Mouse (Mus musculus): ENCODE measurements around the gene Frat2.
A peak's percentile ranks its signal among the peaks of the same experiment; 100 is the strongest.
"Not testable (repeated sequence)": the region's sequence is repeated elsewhere in the genome, so short reads cannot be mapped to it uniquely, and the experiment has no call there.

The Frat2 gene

DNA sequence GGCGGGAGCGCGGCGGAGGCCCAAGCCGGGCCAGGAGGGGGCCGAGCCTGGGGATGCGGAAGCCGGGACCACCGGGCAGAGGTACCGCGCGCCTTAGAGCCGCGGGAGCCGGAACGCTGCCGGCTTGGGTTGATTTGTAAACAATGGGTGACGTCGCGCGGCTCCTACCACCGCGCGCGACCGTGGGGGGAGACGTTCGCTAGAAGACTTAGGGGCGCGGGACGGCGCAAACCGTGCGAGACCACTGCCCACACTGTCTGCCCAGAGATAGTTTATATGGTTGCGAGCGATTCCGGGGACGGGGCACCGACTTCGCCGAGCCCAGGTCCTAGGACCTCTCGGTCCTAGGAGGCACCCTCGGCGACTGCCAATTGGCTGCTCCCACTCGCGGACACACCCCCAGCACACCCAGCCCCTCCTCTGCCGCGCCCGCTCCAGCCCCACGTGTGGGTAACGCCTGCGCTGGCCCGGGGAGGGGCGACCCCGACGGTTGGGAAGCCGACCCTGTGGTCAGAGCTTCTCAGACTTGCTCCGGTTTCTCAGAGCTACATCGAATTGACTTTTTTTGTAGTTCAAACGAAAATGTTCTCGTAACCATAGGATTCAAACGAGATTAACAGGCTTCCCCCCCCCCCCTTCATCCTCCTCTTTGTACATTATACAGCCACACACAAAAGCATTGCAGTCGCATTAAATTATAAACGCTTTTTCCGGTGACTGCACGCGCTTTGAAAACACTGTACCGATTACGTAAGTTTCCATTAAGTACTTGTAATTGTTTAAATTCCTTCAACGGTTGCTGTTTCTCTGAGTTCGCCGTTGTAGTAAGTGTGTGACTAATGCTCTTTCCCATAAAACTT is at the start of gene Frat2:
Gene Frat2, minus strand, starts transcription at position 141 of the 860 bp plus-strand sequence.
- DNase-seq (ENCODE audit: low spot score), result peak; percentile 81

DNA sequence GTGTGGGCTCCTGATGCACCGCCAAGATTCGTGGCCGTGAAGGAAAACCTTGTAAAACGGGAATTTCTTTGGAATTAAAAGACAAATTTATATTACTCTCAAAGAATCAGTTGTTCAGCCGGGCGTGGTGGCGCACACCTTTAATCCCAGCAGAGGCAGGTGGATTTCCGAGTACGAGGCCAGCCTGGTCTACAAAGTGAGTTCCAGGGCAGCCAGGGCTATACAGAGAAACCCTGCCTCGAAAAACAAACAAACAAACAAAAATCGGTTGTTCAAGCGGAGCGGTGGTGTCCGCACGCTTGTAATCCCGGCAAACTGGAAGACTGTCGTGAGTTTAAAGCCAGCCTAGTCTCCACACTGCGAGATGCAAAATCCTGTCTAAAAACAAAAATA is 48.4 kb upstream of the Frat2 start:
- DNase-seq (ENCODE audit: low spot score), result no peak

DNA sequence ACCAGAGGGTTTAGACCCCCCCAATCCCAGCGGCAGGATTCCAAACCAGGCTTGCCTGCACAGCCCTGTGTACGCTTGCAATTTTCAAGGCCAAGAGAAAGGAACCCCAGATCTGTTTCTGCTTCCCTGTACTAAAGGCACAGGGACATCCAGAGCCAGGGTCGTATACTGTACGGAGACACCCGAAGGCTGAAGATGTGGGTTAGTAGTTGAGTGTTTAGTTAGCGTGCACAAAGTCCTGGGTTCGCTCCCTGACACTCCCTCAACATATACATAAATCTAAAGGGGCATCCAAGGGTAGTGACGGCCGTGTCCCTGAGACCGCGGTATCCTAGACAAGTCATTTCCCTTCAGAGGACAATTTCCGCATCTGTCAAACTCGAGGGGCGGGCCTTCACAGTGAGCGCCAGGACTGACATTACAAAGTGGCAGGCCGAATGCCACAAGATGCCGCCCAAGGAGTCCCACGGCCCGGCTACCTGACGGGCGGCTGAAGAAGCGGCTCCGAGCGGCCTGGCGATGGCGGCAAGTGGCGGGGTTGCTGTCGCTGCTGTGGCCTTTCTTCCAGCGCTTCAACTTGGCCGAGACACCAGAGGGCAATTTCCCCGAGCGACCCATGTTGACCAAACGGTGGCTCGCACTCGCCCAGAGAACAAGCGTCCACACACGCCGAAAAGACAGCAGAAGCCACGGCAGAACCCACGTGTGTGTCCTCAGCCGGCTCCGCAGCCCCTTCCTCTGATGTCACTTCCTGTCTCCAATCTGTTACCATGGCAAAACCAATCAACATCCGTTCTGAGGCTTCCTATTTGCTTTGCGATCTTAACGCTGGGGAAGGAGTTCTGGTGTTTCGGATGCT is 47.8 kb upstream of the Frat2 start, which contains the start of gene Rrp12:
Gene Rrp12, minus strand, starts transcription at position 714 of the 859 bp plus-strand sequence.
- DNase-seq (ENCODE audit: low spot score), result peak; percentile 72

DNA sequence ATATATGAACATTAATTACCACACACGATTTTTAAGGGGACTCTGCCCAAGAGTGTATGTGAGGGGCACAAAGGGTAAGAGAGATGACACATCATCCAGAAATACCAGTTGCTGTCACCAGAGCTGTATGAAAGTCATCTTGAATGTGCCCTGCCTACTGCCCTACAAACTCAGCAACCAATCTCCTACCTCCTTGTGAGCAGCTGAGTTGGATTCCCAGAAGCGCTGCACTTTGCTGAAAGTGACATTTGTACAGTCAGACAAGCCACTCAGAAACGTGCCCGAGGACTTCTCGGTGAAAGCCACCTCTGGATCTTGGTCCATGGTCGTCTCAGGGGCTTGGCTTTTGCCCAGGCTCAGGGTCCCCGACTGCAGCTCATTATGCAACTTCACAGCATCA is 47.0 kb upstream of the Frat2 start:
- no peak for DNase-seq (ENCODE audit: low spot score)

DNA sequence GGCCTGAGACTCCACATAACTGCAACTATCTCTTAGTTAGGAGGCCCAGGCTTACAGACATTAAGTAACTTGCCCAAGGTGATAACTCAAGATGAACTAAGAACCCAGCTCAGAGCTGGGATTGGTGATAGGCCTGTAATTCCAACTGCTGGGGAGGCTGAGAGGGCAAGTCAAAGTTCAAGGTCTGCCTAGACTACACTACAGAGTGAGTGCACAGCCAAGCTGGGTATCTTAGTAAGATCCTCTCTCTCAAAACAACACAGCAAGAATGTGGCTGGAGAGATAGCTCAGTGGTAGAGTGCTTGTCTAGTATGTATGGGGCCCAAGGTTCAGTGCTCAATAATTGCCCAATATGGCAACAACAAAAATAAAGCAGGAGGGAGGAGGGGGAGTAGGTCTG is 40.3 kb upstream of the Frat2 start:
- no peak for DNase-seq (ENCODE audit: low spot score)

DNA sequence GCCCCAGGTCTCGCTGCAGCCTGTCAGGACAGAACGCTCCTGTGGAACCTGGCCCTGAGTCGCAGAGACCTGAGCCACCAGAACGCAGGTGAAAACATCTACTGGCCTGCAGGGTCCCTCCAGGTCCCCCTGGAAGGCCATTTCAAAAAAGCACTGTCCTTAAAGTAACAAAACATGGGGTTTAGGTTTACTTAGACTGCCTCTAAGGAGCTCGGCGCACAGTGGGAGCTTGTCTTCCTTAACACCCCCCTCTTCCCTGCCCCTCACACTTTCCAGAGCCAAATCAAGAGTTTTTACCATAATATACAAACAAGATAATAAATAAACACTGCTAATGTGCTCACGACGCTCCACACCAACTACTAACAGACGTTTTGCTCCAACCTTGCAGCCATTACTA is 36.0 kb upstream of the Frat2 start:
- no peak for DNase-seq (ENCODE audit: low spot score)

DNA sequence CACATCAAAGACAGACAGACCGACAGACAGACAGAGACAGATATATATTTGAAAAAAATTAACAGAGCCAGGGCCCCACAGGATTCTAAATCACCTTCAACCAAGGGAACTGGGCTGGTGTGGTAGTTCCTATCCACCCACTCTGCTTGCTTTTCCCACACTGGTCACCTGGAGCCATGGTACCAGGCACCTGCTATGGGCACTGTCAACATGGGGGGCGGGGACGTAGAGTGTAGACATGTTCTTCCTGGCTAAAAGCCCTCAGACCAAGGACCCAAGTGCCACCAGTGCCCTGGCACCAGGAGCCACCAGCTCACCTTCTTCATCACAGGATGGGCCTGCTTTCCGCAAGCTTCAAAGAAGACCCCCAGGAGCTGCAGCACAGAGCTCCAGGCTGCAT is 33.9 kb upstream of the Frat2 start:
- DNase-seq (ENCODE audit: low spot score), result no peak

DNA sequence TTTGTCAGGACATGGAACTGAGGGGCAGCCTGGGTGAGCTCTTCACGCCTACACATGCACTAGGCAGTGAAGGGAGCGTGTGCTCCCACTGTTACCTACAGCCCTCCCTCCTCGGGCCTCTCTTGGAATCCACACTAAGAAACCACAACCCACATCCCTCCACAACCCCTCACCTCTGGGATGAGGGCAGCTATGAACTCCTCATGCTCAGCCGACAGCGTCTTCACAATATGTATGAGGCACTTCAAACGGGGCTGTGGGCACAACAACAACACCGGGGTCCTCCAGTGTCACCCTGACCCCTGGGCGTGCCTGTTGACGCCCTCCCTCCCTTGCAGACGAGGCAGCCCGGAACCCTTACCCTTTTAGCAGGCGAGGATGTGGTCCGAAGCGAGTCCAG is 26.4 kb upstream of the Frat2 start:
- no peak for DNase-seq (ENCODE audit: low spot score)

DNA sequence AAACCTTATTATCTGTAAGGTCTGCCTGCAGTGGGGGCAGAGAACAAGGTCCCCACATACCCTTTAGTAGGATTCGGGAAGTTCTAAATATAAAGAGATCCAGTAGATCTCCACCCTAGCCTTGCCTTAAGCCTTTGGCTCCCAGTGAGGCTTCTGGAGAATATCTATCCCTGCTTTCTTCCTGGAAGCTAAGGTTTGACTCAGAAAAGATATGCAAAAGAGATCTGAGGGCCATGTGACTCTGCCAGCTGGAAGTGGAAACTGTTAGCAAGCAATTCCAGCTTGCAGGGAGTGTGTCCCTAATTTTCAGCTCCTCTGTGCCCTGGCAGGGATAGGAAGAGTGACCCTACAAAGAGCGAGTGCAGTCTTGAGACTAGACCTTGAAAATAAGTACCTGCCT is 24.4 kb upstream of the Frat2 start:
- no peak for DNase-seq (ENCODE audit: low spot score)

DNA sequence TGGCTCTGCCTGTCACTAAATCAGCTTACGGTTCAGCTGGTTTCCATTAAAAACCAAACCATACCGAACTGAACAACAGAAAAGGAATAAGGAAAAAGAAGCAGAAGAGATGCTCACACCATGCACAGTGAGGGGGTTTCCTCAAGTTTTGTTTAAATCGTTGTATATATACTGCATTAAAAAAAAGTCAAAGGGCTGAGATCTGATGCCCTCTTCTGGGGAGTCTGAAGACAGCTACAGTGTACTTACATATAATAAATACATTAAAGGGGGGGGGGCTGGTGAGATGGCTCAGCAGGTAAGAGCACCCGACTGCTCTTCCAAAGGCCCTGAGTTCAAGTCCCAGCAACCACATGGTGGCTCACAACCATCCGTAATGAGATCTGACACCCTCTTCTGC is 22.0 kb upstream of the Frat2 start:
- DNase-seq (ENCODE audit: low spot score), result not testable (repeated sequence)

DNA sequence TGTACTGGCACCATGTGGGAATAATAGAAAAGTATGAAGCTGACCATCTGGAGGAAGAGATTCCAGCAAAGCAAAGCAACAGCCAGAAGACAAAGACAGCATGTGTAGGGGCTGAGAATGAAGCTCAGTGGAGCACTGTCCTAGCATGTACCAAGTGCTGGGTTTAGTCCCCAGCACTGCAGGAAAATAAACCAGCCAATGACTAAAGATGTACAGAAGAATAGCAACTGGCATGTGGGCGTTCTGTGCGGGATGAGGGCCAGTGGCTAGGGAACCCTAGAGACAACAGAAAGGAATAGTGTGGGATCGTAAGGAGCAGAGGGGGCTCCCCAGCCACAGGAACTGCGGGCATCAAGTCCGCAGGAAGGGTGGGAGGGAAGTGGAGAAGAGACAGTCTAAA is 21.4 kb upstream of the Frat2 start:
- DNase-seq (ENCODE audit: low spot score), result no peak

DNA sequence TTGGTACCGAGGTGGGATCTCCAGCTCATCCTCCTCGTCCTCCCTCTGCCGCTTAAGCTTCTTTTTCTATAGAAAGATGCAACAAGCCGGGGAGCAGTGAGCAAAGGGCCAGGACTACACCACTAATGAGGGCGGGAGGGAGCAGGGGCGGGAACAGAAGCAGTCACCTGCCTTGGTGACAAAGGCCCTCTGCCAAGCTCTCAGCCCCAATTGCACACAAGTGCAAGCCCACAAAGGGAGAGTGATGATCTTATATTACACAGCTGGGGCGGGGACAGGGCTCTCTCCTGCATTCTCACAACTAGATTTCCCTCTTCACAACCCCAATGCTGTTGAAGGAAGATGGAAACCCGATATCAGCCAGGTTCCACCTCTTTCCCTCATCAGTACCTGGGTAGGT is 18.8 kb upstream of the Frat2 start:
- no peak for DNase-seq (ENCODE audit: low spot score)

DNA sequence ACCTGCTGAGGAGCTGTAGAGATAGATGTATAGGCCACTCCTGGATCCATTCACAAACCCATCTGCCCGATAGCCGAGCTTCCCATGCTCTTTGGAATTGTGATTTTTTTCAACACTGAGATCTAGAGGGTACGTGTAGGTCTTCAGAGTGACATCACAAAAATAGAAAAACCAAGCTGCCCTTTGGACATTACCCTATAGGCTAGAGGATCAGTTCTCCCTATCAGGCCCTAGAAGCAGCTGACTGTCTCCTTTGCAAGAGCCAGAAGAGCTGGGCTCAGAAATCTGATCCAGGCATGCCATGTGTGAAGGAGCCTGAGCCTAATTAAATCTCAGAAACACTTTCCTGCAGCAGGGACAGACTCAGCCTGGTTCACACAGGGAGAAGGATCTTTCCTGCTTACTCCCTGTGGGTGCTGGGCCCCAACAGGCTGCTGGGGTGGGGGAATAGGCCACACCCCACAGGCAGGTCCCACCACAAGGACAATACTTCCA is 9.9 kb upstream of the Frat2 start:
- DNase-seq (ENCODE audit: low spot score), result no peak

DNA sequence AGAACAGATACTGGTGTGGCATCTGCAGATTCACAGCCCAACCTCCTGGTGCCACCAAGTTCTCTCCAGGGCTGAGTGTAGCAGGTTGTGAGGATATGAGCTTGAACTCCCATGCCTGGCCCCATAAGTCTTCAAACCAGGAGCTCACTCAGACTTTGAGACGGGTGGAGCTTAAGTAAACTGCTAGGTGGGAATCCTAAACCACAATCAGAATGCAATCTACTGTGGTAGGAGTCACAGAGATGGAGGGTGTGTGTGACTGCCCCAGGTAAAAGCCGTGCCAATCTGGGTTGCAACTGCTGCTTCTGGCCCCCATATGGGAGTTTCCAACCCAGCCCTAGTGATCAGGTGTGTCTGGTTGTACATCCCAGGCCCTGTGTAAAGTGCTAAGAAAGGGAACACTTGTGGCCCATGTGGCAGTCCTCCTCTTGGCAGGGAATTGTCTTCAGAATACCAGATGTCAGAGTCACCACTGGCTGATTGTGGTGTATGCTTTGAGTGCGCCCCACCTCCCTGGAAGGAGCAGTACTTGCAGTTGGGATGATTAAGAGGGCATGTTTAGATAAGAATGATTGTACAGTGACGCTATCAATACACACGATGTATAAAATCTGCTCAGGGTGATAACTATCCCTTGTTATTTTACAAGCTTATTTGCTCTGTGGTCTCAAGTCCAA is 9.3 kb upstream of the Frat2 start:
- DNase-seq (ENCODE audit: low spot score), result no peak

DNA sequence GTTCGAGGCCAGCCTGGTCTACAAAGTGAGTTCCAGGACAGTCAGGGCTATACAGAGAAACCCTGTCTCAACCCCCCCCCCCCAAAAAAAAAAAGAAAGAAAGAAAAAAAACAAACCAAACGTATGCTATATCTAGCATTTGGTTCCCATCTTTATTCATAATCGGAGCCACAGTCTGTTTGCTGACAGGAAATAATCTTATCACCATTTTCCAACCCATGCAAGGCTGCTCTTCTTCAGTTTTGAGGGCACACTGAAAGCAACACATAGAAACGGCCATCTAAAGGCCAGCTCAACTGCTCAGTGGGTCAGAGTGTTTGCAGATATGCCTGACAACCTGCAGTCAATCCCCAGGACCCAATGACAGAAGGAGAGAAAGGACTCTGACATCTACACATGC is 4.5 kb upstream of the Frat2 start:
- DNase-seq (ENCODE audit: low spot score), result no peak

DNA sequence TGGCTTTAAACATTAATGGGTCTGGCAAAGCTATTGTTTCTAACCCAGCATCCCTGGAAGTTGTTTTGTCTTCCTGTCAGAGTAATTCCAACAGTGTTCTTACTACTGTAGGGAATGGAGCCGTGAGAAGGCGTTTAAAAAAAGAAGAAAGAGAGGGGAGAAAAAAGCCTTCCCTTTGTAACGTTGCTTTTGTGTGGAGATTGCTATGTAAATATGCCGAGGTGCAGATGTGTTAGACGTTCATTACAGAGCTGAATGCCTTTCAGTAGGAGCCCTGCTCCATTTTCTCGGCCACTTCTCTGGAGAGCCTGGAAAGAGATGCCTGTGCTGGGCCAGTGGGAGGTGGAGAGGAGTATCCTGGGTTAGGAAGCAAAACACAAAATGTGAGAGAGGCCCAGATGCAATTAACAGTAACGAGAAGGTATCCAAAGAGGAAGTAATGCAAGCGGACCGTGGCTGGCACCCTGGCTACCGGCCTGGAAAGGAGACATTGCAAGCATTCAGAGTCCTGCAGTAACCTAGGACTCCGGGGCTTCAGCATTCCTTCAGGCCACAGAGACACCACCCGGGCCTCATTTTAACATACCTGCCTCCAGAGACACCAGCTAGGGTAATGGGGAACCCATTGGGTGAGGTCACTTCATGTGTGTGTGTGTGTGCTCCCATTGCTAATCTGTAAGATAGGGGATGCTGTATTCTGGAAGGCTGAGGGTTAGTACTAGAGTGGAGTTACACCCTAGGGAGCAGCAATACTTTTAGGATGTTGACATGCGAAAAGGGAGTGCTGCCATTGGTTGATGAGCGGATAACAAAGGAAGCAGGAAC is 3.0 kb upstream of the Frat2 start:
- no peak for DNase-seq (ENCODE audit: low spot score)

DNA sequence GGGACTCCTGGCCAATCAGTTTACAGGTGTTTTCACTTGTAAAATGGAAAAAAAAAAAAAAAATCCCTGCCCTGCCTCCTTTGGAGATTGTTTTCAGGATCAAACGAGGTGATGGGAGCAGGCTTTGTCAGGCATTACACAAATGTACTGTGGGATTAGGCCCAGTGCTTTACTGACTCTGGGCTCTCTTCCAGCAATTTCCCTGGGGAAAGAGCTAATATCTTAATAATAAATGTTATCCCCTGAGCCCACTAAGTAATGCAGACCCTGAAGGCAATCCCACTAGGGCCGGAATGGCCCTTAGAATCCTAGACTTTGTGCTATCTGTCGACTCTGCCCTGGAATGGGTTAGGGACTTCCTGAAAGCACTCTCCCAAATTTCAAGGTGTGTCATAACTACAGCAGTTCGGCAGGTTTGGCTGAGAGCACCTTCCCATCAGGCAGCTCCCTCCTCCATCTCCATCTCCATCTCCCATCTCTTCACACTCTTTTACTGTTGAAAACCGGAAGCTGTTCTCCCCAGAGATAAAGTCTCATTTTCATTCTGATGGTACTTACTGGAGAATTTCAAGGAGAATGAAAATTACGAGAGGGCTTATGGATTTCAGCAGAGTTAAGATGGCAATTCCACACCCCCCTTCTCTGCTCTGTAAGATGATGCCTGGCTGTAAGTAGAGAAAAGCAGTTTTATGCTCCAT is 2.2 kb upstream of the Frat2 start:
- no peak for DNase-seq (ENCODE audit: low spot score)

DNA sequence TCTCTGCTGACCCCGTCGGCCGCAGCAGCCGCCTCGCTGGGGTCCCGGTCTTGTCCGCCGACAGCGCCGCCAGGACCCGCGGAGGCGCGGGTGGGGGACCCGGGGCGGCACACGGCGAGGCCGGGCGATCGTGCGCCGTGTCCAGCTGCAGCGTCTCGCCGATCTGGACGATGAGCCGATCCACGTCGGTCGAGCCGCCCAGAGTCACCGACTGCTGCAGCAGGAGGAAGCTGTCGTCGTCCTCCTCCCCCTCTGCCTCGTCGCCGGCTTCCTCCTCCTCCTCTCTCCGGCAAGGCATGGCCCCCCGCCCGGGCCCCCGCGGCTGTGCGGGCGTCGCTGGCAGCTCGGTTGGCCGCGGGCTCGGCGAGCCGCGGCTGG is 329 bp downstream of the Frat2 start:
- DNase-seq (ENCODE audit: low spot score), result not testable (repeated sequence)

DNA sequence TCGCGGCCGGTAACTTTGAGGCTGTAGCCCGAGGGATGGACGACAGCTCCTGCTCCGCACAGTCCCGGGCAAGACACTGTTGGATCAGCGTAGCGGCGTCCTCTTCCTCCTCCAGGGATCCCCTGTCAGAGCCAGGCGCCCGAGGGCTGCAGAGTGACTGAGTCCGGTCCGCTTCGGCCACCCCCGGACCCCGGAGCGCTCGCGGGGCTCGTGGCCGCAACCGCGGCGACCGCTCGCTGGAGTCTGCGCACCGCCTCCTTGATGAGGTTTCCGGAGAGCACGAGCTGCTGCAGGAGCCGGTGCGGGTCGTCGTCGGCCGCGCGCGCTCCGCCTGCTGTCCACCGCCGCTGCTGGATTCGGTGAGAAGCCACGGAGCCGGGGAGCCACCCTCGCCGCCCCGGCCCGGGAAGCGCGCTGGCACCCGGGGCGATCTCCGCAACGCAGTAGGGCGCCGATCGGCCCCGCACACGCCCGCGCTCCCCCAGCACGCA is 796 bp downstream of the Frat2 start:
- DNase-seq (ENCODE audit: low spot score), result no peak

DNA sequence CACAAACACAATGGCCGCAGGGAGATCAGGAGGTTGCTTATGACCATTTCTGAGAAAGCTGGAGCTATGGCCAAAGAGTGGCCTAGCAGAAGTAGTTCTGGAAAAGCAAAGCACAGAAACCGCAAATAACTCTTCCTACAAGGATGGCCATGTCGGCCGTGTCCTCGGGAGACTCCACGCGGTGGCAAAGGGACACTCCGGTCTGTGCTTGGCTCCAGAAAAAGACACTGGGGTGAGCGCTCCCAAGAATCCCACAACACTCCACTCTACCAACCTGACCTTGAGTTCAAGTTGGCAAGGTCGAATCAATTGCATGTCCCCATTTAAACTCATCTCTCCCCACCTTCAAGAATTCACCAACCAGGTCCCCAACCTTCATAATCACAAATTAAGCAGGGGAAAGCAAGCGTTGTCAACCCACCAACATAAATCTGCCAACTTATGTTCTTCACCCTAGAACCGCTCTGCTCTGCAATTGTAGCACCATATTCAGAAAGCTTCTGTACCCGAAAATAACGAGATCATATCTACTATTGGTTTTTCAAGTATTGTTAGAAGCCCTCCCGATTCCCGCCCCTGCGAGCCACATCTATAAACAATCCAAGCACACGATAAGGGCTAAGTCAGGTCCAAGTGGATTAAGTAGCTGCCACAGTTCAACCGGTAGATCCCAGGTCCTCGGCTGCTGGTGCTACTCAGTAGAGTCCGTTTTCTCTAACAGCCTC is 1.4 kb downstream of the Frat2 start:
- DNase-seq (ENCODE audit: low spot score), result no peak
